Mouse (Mus musculus): Measurements from ENCODE around the gene Spag16. TPM values are rescaled to one million over a fixed set of nuclear protein-coding genes. Genes with fewer than 3 reads are reported as not detected.
"Not testable (repeated sequence)": the region's sequence is repeated elsewhere in the genome, so short reads cannot be mapped to it uniquely, and the experiment has no call there.

The Spag16 gene
- not detected in 2 replicates for polyA plus RNA-seq (2012; ENCODE audit: insufficient read depth, low replicate concordance)

DNA sequence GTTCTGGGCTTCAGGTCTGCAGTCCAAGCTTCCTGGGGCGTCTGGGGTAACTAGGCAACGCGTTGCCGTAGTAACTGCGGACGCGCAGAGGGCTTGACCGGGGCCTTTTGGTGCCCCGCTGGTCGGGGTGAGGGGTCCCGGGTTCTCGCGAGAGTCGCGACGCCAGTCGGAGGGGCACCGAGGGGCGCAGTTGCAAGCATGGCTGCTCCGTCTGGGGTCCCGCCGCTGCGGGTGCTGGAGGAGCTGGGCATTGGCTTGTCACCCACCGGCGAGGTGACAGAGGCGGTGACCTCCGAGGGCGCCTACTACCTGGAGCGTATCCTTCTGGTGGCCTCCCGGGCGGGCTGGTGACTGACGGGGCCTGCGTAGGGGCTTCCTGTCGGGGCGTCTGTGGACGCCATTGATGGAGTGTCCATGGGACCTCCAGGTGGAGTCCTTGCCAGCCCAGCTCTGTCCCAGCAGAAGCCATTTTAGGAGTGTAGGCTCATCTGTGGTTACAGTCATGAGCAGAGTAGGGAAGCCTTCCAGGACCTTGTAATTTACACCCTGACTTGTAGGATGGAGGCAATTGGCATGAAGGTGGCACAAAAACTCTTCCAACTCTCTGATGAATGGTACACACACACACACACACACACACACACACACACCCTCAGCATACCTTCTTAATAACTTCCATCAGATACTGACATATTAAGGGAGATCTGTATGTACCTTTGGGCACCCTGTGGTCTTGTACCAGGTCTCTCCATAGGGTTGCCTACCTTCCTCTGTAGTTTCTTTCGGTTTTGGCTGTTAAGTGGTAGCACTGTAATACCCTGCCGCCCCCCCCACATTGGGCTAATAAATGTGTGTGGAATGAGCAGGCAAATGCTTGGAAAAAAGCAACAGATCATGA lies at the start of gene Spag16:
Spag16 (plus strand) TSS at position 165 of the 898 bp plus-strand sequence.
- H3K27me3 ChIP-seq (replicated peaks): peaks cover 2% of the 10 kb centered on the region
- H3K4me1 ChIP-seq: peaks cover 3% of the 10 kb centered on the region
- H3K36me3 ChIP-seq (replicated peaks; ENCODE audit: low read length): no peaks in the 10 kb centered on the region
- H3K9me3 ChIP-seq: peaks cover 9% of the 10 kb centered on the region; the same call in 1 of the 2 replicates
- TF ChIP-seq GATA1 (IDR thresholded peaks at IDR 0.05; ENCODE audit: borderline replicate concordance, low read length) (no peak), FLI1 (IDR thresholded peaks at IDR 0.05; ENCODE audit: low read length) (no peak)
- peak within 1 kb of the TSS; percentile 59 for H3K4me3 ChIP-seq (replicated peaks)

DNA sequence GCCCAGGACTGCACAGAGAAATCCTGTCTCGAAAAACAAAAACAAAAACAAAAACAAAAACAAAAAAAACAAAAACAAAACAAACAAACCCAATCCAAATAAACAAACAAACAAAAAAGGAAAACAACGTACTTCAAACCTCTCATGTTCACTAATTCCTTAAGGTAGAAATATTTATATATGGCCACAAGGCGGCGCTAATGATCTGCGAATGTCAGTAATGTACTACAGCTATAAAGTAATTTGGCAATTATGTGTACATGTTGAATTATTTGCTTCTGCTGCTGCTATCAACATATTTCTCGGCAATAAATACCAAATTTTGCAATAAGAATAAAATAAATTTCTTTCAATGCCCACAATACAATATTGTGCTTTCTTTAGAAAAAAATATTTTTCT lies 41.6 kb upstream of the Spag16 start:
- H3K9me3 ChIP-seq: no peaks in the 10 kb centered on the region
- H3K36me3 ChIP-seq (replicated peaks; ENCODE audit: low read length): no peaks in the 10 kb centered on the region
- H3K27me3 ChIP-seq (replicated peaks): no peaks in the 10 kb centered on the region

GRCm38 (mm10) chr1:69786716-69787115 lies 40.1 kb upstream of the Spag16 start:
- TF ChIP-seq FLI1 (IDR thresholded peaks at IDR 0.05; ENCODE audit: low read length) (no peak), GATA1 (IDR thresholded peaks at IDR 0.05; ENCODE audit: borderline replicate concordance, low read length) (no peak)

More for the DNA sequence above, 41.6 kb upstream of the Spag16 start:
- TF ChIP-seq GATA1 (IDR thresholded peaks at IDR 0.05; ENCODE audit: borderline replicate concordance, low read length): no peak
- no peak for TF ChIP-seq FLI1 (IDR thresholded peaks at IDR 0.05; ENCODE audit: low read length)
- H3K4me3 ChIP-seq (replicated peaks): no peak overlapping the region
- H3K4me1 ChIP-seq: no peaks in the 10 kb centered on the region

GRCm38 (mm10) chr1:69787379-69787778 lies 39.4 kb upstream of the Spag16 start:
- H3K36me3 ChIP-seq (replicated peaks; ENCODE audit: low read length): no peaks in the 10 kb centered on the region
- H3K4me1 ChIP-seq: no peaks in the 10 kb centered on the region
- no peaks in the 10 kb centered on the region for H3K27me3 ChIP-seq (replicated peaks)
- no peak for TF ChIP-seq FLI1 (IDR thresholded peaks at IDR 0.05; ENCODE audit: low read length)
- no peak for TF ChIP-seq GATA1 (IDR thresholded peaks at IDR 0.05; ENCODE audit: borderline replicate concordance, low read length)
- H3K9me3 ChIP-seq: no peaks in the 10 kb centered on the region
- H3K4me3 ChIP-seq (replicated peaks): no peak overlapping the region

More at GRCm38 (mm10) chr1:69786716-69787115, 40.1 kb upstream of the Spag16 start:
- Histone ChIP-seq H3K9me3 (no peaks in the 10 kb centered on the region), H3K4me1 (no peaks in the 10 kb centered on the region), H3K36me3 (replicated peaks; ENCODE audit: low read length) (no peaks in the 10 kb centered on the region), H3K4me3 (replicated peaks) (no peak overlapping the region), H3K27me3 (replicated peaks) (no peaks in the 10 kb centered on the region)

DNA sequence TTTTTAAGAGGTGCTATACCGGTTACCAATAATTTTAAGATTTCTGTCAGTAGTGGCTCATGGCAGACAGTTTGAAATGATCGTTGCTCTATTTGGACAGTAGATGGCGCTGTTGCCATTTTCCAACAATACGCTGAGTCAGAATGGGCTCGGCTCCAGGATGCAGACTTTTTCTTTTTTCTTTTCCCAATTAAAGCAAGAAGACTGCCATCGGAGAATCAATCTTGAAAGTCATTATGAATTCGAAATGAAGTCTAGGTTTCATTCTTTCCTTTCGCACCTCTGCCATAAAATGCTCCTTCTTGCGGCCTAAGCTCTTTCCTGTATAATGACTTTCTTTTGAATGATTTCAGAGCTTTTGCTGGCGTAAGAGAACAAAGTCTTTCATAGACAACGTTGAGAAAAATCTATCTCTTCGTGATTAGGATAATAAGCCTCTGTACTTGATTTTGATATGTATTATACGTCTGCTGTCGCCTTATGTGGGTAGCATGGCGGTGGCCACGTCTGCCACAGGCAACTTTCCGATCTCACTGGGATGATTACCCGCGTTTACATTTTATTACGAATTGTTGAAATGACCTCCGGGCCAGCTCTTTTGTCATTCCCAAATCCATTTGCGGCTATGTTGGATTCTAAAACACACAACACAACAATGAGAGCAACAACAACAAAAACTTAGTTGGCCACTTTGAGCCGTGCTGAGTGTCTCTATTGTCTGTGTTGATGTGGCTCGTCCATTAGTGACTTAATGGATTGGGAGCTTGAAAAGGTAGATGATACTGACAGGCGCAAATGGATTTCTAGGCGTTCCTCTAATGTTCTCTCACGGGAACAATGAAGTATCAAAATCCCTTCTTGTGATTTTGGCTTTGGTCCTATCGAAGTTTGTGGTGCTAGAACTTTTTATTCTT lies 36.2 kb upstream of the Spag16 start:
- no peaks in the 10 kb centered on the region for H3K4me1 ChIP-seq
- TF ChIP-seq FLI1 (IDR thresholded peaks at IDR 0.05; ENCODE audit: low read length) (no peak), GATA1 (IDR thresholded peaks at IDR 0.05; ENCODE audit: borderline replicate concordance, low read length) (no peak)
- H3K4me3 ChIP-seq (replicated peaks): peak overlapping the region; percentile 53
- H3K9me3 ChIP-seq: no peaks in the 10 kb centered on the region
- no peaks in the 10 kb centered on the region for H3K27me3 ChIP-seq (replicated peaks)
- no peaks in the 10 kb centered on the region for H3K36me3 ChIP-seq (replicated peaks; ENCODE audit: low read length)

GRCm38 (mm10) chr1:69798948-69799565 lies 27.7 kb upstream of the Spag16 start:
- H3K36me3 ChIP-seq (replicated peaks; ENCODE audit: low read length): no peaks in the 10 kb centered on the region
- H3K4me3 ChIP-seq (replicated peaks): no peak overlapping the region
- no peaks in the 10 kb centered on the region for H3K4me1 ChIP-seq
- no peaks in the 10 kb centered on the region for H3K27me3 ChIP-seq (replicated peaks)
- TF ChIP-seq FLI1 (IDR thresholded peaks at IDR 0.05; ENCODE audit: low read length): no peak
- TF ChIP-seq GATA1 (IDR thresholded peaks at IDR 0.05; ENCODE audit: borderline replicate concordance, low read length): no peak
- H3K9me3 ChIP-seq: peaks cover 7% of the 10 kb centered on the region

DNA sequence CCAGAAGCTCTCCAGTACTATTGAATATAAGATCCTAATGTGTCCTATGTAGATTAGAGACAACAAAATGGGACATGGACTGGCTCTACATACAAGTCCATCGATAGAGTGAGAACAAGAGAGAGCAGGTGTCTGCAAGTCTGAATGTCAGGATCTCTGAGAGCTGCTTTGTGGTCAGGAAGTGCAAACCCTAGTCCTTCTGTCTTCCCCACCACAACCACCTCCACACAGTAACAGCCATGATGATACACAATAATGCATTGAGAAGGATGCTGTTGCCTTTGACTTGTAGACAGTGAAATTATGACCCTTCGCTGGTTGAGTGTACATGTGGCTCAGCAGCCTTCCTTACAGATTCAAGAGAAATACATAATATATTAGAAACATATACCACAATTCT lies 16.6 kb upstream of the Spag16 start:
- H3K4me3 ChIP-seq (replicated peaks): no peak overlapping the region
- H3K36me3 ChIP-seq (replicated peaks; ENCODE audit: low read length): no peaks in the 10 kb centered on the region
- H3K9me3 ChIP-seq: no peaks in the 10 kb centered on the region
- TF ChIP-seq FLI1 (IDR thresholded peaks at IDR 0.05; ENCODE audit: low read length) (no peak), GATA1 (IDR thresholded peaks at IDR 0.05; ENCODE audit: borderline replicate concordance, low read length) (no peak)
- H3K4me1 ChIP-seq: no peaks in the 10 kb centered on the region
- no peaks in the 10 kb centered on the region for H3K27me3 ChIP-seq (replicated peaks)

DNA sequence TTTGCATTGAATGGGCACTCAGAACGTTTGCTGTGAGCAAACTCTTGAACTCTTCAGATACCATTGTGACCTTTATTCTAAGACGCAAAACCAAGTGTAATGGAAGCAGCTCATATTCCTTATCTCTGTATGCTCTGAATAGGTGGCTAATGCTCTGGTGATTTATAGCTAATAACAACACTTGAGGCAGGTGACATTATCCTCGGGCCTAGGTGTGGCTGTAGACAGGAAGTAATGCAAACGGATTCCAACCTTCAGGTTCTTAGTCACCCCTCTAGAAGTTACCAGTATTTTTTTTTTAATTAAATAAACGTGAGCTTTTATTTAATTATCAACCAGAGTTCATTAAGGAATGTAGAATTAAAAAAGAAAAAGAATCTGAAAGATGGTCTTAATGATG lies 1.1 kb upstream of the Spag16 start:
- not testable (repeated sequence) for H3K4me3 ChIP-seq (replicated peaks); H3K27me3 ChIP-seq (replicated peaks); H3K4me1 ChIP-seq; H3K36me3 ChIP-seq (replicated peaks; ENCODE audit: low read length)
- peaks cover 13% of the 10 kb centered on the region for H3K9me3 ChIP-seq

DNA sequence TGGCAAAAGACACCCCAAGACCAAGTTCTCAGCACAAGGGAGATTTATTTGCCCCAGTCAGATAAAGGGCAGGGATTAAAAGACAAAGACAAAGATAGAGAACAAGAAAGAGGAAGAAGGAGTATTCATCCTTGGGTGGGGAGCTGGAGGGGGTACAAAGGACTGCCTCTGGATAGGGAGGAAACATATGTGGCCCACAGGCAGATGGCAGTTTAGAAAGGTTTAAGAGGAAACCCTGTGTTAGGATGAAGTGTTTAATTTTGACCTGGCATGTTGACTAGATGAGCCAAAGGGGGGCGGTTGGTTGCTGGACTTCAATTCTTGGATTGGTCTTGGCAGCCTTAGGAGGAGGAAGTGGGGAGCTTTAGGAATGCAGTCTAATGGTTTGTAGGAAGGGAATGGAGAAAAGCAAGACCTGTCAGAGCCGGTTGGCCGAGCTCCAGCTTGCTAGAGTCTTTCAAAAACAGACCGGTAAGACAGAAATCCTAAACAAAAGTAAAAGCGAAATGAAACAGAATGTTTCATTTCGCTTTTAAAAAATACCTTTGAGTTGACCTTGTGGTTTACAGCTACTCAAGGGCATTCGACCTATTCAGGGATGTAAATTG lies 2.2 kb downstream of the Spag16 start:
- TF ChIP-seq GATA1 (IDR thresholded peaks at IDR 0.05; ENCODE audit: borderline replicate concordance, low read length) (no peak), FLI1 (IDR thresholded peaks at IDR 0.05; ENCODE audit: low read length) (no peak)
- Histone ChIP-seq H3K27me3 (replicated peaks) (peaks cover 2% of the 10 kb centered on the region), H3K4me3 (replicated peaks) (no peak overlapping the region), H3K4me1 (peaks cover 3% of the 10 kb centered on the region), H3K36me3 (replicated peaks; ENCODE audit: low read length) (no peaks in the 10 kb centered on the region), H3K9me3 (peaks cover 9% of the 10 kb centered on the region; the same call in 1 of the 2 replicates)
